Mouse (Mus musculus) urinary bladder, postnatal 4 days (tissue): ENCODE measurements around the gene Ergic2.
"Not testable (repeated sequence)": the region's sequence is repeated elsewhere in the genome, so short reads cannot be mapped to it uniquely, and the experiment has no call there.

Experiments used
- DNase-seq, 2 experiments: peaks; one replicate each; pipeline ENCODE4 v3.0.0; 2021 to 2022; ENCODE audit warnings: low spot score in 2 of 2

The Ergic2 gene

DNA sequence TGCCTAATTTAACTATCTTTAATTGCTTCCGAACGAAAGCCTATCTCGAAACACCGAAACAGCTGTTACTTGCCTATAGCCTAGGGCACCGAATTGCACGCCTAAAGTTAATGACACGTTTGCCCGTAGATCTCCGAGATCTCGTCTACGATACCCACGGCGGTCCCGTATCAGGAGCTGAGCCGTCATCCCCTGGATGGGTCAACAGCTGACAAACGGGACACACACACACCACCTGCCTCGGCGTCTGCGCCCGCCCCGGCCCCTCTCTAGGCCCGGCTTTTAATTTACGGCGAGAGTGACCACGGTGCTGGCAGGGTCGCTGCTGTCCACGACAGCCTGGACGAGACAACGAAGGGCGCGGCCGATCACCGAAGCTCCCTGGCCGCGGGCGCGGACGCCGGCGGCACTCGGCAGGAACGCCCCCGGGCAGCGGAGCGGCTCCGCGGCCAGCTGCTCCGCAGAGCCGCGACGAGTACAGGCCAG lies 740 bp downstream of the Ergic2 start:
- DNase-seq = no peak

DNA sequence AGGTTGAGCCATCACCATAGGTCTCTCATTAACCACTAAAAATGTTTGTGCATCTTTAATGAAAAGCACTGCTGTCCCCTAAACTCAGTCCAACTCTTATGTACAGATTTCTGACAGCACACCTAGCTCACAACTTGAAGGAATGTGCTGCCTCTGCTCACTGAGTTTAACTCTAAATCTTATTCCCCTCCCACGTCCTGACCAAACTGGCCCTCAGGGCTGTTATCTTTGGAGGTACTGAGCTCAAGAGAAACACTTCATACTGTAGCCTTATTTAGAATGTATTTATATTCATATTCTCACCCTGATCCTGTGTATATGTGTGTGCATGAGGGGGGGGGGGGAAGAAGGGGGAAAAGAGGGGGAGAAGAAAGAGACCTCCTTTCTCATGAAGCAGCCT lies 4.7 kb downstream of the Ergic2 start:
- no peak for DNase-seq

DNA sequence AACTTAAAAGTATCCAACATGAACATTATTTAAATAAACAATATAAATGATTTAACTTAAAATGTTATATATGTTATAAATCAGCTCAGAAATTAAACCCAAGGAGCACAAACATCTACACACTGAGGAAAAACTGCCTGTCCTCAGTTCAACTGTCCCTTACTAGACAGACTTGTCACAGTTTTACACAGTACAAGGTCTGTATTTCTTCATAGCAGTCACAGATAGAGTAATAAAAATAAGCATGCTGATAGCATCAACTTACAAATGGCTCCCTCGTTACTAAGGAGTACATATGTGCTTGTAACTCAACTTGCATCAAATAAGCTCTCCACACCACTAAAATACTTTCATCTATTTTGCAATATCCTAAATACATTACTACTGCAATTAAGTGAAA lies 7.0 kb downstream of the Ergic2 start:
- no peak for DNase-seq

DNA sequence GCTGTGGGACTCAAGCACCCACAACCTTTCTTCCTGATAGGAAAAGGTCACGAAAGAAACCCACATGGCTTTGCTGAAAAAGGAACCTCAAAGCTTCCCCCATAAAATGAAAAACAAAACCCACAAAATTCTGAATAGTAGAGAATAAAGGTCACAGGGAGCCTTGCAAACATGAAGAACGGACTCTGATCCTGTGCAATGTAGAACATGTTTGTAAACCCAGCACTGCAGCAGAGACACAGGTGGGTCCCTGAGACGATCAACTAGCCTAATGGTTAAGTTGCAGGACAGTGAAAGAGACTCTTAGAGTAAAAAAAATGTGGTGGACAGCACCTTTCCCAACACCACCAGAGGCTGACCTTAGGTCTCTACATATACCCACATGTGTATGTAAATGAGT lies 12.4 kb downstream of the Ergic2 start:
- DNase-seq = no peak

DNA sequence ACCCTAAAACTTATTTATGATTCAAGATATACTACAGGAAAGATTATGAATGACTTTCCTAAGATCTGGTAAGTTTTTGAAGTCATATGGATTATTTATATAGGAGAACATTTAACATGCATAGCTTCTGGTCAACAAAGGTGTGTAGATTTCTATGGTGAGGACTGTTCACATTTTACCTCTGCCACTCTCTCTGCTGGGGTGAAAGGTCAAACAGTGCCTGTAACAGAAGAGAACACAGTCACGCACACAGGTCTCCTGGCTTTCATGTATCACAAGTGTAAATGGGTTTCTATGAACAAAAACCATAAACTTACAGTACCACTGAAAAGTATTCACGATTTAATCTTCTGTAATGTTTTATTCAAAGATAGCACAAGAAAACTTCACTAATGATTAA lies 13.0 kb downstream of the Ergic2 start:
- no peak for DNase-seq

DNA sequence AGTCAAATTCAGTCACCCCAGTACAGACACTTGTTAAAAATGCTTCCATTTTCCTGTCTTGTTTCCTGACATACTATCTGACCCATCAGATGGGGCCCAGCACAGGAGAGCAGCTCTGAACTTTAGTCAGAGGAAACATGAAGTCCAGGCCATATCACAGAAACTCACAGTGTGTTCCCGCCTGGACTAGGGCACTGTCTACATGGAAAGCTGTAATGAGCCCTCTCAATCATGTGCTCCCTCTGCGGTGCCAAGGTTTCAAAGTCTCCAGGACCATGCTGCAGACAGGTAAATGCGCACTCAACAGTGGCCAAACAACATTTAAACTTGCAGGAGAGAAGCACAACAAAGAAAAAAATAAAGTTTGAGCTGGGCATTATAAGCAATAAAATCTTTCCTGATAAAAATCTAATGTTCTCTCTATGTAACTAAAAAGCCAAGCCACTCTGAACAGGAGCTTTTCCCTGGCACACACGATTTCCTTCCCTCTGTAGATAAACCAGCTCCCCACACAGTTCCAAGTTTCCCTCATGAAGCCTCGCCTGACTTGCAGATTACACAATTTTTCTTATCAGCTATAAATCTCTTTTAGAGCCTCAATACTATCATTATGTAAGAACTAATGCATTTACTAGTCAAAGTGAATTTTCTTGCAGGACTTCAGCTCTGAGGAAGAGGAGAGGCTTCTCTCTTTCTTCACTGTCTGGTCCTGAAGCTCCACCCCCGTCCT lies 18.0 kb downstream of the Ergic2 start:
- DNase-seq = no peak

DNA sequence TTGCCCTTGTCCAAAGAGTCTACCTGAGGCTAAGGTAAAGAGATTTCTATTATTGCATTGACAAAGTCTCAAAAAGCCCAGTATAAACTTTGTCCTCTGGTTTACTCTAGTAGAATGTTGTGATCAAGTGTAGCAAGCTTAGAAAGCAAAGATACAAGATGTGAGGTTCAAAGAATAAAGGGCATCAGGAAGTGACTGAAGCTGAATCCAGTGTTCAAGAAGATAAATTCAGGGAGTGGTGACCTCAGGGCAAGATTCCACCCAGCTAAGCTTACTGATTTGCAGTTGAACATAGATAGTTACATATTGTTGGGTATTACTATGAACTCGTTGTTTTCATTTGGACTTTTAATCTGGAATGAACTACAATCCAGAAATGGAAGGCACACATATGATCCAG lies 26.5 kb downstream of the Ergic2 start:
- DNase-seq = no peak

DNA sequence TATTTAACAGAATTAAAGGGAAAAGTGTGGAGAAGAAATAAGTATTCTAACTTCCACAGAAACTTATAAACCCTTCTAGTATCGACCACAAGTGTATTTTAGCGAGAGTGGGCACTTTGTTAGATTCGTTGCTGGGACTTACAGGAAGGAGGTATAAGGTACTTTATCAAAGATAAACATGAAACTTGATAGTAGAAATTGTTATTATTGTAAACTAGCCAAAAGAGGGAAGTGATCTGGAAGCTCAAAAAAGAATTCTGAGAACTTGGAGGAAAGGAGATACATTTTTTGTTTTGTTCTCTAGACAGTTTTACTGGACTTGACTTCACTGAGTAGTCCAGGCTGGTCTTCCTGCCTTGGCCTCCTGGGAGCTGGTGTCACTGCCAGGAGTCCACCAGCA lies 39.3 kb downstream of the Ergic2 start:
- DNase-seq = no peak

DNA sequence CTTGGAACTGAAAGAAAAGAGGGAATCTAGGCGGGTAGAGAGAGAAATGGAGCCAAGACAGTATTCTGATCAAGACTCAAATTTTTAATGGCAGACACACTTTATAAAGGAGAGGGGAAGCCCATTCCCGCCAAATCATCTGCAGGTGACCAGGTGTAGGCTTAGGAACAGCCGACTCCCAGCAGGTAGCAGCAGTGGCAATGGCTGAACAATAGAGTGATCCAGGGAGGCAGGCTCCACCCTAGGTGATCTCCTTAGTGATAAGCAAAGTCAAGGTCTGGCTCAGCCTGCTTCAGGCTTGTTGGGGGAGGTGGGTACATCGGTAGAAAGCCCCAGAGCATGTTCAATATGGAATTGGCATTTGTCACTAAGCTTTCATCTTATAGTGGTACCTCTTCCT lies 59.9 kb downstream of the Ergic2 start:
- DNase-seq = not testable (repeated sequence)

DNA sequence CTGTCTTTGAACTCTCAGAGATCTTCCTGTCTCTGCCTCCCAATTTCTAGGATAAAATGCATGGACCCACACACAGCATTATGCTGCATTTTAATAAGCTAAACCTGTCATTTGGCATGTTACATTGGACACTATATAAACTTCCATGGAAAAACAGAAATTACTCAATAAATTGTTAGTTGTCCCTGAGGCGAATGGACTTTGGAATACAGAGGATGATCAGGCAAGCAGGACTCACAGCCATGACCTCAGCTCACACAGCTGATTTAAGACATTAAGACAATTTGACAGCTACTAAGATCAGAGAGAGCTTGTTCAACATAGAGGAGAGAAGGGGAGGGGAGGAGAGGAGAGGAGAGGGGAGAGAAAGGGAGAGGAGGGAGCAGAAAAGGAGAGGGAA lies 69.8 kb downstream of the Ergic2 start:
- no peak for DNase-seq

DNA sequence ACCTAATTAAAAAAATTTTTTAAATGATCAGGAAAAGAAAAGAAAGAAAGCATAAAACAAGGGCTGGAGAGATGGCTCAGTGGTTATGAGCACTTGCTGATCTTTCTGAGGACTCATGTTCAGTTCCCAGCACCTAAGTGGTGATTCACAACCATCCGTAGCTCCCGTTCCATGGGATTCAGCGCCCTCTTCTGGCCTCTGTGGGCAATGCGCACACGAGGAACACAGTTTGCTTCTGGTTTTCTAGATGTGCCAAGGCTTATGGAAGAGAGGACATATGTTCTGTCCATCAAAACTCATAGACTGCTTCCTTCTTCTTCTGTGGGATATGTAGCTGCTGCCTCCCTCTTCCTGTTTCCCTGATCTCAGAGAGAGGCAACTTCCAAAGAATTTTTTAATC lies 70.3 kb downstream of the Ergic2 start:
- no peak for DNase-seq

DNA sequence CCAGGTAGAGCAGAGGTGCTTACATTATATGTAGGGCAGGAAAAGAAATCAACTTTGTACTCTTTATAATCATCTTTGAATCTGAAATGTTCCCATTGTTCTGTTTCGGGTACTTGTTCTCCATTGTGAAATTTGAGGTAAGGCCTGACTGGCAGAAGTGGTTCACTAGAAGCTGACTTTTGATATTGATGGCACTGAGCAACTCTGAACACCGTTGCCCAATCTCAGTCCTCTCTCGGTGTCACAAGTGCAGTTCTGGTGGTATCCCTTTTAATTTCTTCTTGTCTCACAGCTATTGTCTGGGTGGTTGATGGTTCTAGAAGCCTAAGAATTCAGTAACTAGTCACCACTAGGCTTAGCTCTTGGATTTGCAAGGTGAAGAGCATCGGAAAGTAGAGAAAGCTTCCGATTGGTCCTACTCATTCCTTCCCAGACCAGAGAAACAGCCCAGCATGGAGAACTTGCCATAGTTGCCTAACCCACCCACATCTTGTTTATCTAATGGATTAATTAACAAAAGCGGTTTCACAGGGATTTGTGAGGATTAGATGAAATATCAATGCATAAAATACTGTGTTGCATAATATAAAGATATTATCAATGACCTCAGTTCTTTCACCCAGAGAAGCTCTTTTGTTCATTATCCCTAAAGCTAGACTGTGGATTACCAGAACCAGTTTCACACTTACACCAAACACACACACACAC lies 72.7 kb downstream of the Ergic2 start:
- DNase-seq = no peak

DNA sequence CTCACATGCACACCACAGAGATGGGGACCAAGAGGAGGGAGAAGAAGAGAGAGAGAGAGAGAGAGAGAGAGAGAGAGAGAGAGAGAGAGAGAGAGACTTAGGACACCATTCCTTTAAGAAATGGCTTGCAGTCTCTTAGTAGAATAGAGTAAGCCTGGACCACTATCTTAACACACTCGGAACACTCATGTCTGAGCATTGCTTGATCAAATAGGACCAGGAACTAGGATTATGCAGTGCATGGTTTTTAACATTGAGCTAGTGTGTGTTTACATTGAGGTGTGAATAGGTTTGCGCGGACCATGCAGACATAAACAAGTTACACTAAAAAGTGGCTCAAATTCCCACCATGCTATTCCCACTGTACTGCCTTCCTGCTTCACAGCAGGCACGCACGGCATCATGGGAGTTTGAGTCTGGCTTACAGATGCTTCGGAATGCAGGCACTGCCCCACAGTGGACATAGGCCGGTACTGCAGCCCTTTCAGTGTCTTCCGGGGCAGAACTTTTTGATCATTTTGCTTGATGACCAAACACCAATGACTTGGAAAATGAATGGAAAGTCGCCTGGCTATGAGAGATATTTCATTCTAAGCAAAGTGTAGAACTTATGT lies 76.3 kb downstream of the Ergic2 start:
- DNase-seq = peak; percentile 56 to 78

DNA sequence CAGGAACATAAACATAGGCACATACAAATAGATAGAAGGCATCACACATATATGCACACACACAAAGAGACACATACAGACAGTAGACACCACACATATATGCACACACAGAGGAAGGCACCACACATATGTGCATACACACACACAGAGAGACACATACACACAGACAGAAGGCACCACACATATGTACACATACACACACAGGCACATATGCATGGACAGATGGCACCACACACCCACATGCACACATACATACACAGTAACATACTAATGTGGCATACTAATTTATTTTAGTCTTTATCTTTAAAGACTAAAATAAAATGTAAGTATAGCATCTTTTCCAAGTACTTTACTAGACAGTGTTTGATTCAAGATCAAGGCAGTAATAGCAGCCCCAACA lies 78.6 kb downstream of the Ergic2 start:
- no peak for DNase-seq

DNA sequence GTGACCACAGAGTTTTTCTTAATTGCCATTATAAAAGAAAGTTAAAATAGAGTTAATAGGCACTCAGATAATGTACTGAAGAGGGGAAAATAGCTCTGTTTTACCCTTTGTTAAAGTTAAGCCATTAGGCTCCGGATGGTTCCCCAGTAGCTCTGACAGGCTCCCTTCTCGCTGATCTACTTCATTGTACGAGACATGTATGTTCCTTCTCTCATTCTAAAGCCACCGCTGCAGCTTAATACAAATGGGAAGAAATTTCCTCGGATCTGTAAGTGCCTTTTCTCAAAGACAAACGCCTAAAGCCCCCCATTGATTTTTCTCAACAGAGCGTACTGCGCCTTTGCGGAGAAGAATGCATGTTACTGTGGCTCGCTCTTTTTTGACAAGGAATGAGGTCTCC lies 79.9 kb downstream of the Ergic2 start:
- no peak for DNase-seq
